Mouse (Mus musculus): Measurements from ENCODE around the gene Acaca.

- TF ChIP-seq CTCF (conservative IDR thresholded peaks at IDR 0.05; ENCODE audit: low read length) = no peak
- no peak for TF ChIP-seq POU5F1 (IDR thresholded peaks at IDR 0.05; ENCODE audit: borderline replicate concordance, low read length)
Observed at GRCm38 (mm10) chr11:84348843-84349825, 219.7 kb downstream of the Acaca start.

Data from E14TG2a.4 (cell line).